ENCODE assay signal across 8 mouse cellular contexts in the genomic region with DNA sequence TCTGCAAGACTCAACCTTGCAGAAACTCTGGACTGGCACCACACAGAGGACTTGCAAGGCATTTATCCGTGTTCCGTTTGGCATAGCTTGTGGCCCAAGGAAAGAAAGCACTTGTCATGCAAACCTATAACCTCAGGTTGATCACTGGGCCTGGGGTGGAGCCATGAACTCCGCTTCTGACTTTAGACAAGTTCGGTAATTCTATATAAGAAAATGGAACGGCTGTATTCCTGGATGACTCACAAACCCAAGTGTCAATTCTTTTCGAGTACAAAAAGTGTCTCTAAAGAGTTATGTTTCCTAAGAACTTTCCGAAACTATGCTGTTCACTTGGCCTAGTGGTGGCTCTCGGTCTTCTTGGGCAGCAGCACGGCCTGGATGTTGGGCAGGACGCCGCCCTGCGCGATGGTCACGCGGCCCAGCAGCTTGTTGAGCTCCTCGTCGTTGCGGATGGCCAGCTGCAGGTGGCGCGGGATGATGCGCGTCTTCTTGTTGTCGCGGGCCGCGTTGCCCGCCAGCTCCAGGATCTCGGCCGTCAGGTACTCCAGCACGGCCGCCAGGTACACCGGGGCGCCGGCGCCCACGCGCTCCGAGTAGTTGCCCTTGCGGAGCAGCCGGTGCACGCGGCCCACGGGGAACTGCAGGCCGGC. TPM values are rescaled to one million over a fixed set of nuclear protein-coding genes. Genes with fewer than 3 reads are reported as not detected.
A peak's percentile ranks its signal among the peaks of the same experiment; 100 is the strongest.
DNase-seq lines count a peak whose midpoint lies in the region; ATAC-seq and TF ChIP-seq lines count a peak whose summit lies in the region.
"Not testable (repeated sequence)": the region's sequence is repeated elsewhere in the genome, so short reads cannot be mapped to it uniquely, and the experiment has no call there.

No protein-coding gene starts in this region.

- H3K4me1 ChIP-seq in ES-Bruce4 (ENCODE audit: control insufficient read depth, insufficient read depth, low read length); lung, postnatal 0 days (ENCODE audit: insufficient read depth, low read depth, low read length); olfactory bulb, adult 2 months (ENCODE audit: control insufficient read depth, insufficient read depth, low read length): not testable (repeated sequence)
- H3K4me1 ChIP-seq in forebrain, embryonic 14.5 days (ENCODE audit: control insufficient read depth, insufficient read depth, low read length) = peaks cover 22% of the 10 kb centered on the region
- peaks cover 22% of the 10 kb centered on the region for H3K4me1 ChIP-seq in hindbrain, embryonic 14.5 days (replicated peaks; ENCODE audit: control insufficient read depth, insufficient read depth, low read length)
- peaks cover 26% of the 10 kb centered on the region for H3K4me1 ChIP-seq in limb, embryonic 10.5 days

- peak overlapping the region; percentile 56 for H3K4me2 ChIP-seq in forebrain, embryonic 14.5 days (ENCODE audit: low read length)
- peak overlapping the region; percentile 69 for H3K4me2 ChIP-seq in hindbrain, embryonic 14.5 days (replicated peaks)
- peak overlapping the region; percentile 58 for H3K4me2 ChIP-seq in lung, postnatal 0 days (replicated peaks; ENCODE audit: low read depth, low read length)

- not testable (repeated sequence) for TF ChIP-seq EP300 in ES-Bruce4 (IDR thresholded peaks at IDR 0.05; ENCODE audit: insufficient read depth, low read depth, low read length); lung, postnatal 0 days (IDR thresholded peaks at IDR 0.05)

- TF ChIP-seq CTCF in ES-Bruce4 (IDR thresholded peaks at IDR 0.05; ENCODE audit: low read depth, low read length); lung, postnatal 0 days (IDR thresholded peaks at IDR 0.05); olfactory bulb, adult 2 months (IDR thresholded peaks at IDR 0.05; ENCODE audit: insufficient read depth, low read depth, low read length): not testable (repeated sequence)

- peak; percentile 8; the same call in 1 of the 2 replicates for ATAC-seq in forebrain, embryonic 14.5 days
- ATAC-seq in hindbrain, embryonic 14.5 days (ENCODE audit: low FRiP score) = not testable (repeated sequence)
- peak; percentile 27 for ATAC-seq in lung, postnatal 0 days

- peak; percentile 11 for DNase-seq in cerebellum, adult 9-11 months
- peak; percentile 28 for DNase-seq in forebrain, embryonic 14.5 days (ENCODE audit: low spot score)
- DNase-seq in hindbrain, embryonic 14.5 days (ENCODE audit: low spot score) = not testable (repeated sequence)
- peak; percentile 42 for DNase-seq in limb, embryonic 10.5 days (ENCODE audit: low spot score)
- peak; percentile 29 for DNase-seq in lung, postnatal 0 days (ENCODE audit: low spot score)
- DNase-seq in yolk sac, embryonic 10.5 days (ENCODE audit: low spot score) = peak; percentile 48

- H3K27me3 ChIP-seq in ES-Bruce4 (ENCODE audit: control insufficient read depth, insufficient read depth, low read length, poor library complexity, severe bottlenecking); forebrain, embryonic 14.5 days (replicated peaks; ENCODE audit: control insufficient read depth, insufficient read depth, low read length); hindbrain, embryonic 14.5 days (ENCODE audit: control insufficient read depth, insufficient read depth, low read length); limb, embryonic 10.5 days (ENCODE audit: low read depth, poor library complexity, severe bottlenecking); lung, postnatal 0 days (replicated peaks; ENCODE audit: insufficient read depth, low read length): not testable (repeated sequence)

- H3K36me3 ChIP-seq in ES-Bruce4 (ENCODE audit: control insufficient read depth, insufficient read depth, low read length, poor library complexity, severe bottlenecking); forebrain, embryonic 14.5 days (ENCODE audit: control insufficient read depth, insufficient read depth, low read length); hindbrain, embryonic 14.5 days (replicated peaks; ENCODE audit: control insufficient read depth, insufficient read depth); limb, embryonic 10.5 days; lung, postnatal 0 days (ENCODE audit: insufficient read depth, low read length): not testable (repeated sequence)

- WGBS in forebrain, embryonic 14.5 days = 2% methylated on average over 19 of the region's 44 CpGs
- WGBS in hindbrain, embryonic 14.5 days = 2% methylated on average over 18 of the region's 44 CpGs
- 3% methylated on average over 24 of the region's 44 CpGs for WGBS in limb, embryonic 10.5 days
- under 1% methylated on average over 19 of the region's 44 CpGs for WGBS in lung, postnatal 0 days
- WGBS in olfactory bulb, adult 2 months = 1% methylated on average over 28 of the region's 44 CpGs

- peak overlapping the region; percentile 72 for H3K9ac ChIP-seq in ES-Bruce4 (ENCODE audit: low read depth, poor library complexity, severe bottlenecking)
- peak overlapping the region; percentile 59 for H3K9ac ChIP-seq in forebrain, embryonic 14.5 days (ENCODE audit: low read length)
- peak overlapping the region; percentile 34; the same call in 1 of the 2 replicates for H3K9ac ChIP-seq in hindbrain, embryonic 14.5 days
- H3K9ac ChIP-seq in lung, postnatal 0 days (replicated peaks; ENCODE audit: low read depth) = not testable (repeated sequence)

- H3K27ac ChIP-seq in ES-Bruce4 (ENCODE audit: insufficient read depth, low read length) = peak overlapping the region; percentile 84
- H3K27ac ChIP-seq in forebrain, embryonic 14.5 days (ENCODE audit: low read depth, low read length) = peak overlapping the region; percentile 86
- H3K27ac ChIP-seq in hindbrain, embryonic 14.5 days = peak overlapping the region; percentile 65
- H3K27ac ChIP-seq in limb, embryonic 10.5 days = peak overlapping the region; percentile 94
- not testable (repeated sequence) for H3K27ac ChIP-seq in lung, postnatal 0 days (ENCODE audit: low read length); olfactory bulb, adult 2 months (ENCODE audit: insufficient read depth, low read depth, low read length)

- TF ChIP-seq POLR2A in ES-Bruce4 (IDR thresholded peaks at IDR 0.05; ENCODE audit: insufficient read depth, low read length); olfactory bulb, adult 2 months (IDR thresholded peaks at IDR 0.05; ENCODE audit: insufficient read depth, low read depth, low read length): not testable (repeated sequence)

- H3K4me3 ChIP-seq in ES-Bruce4 (ENCODE audit: low read depth, low read length) = peak overlapping the region; percentile 68
- H3K4me3 ChIP-seq in forebrain, embryonic 14.5 days (ENCODE audit: low read depth, low read length) = peak overlapping the region; percentile 32
- peak overlapping the region; percentile 34 for H3K4me3 ChIP-seq in hindbrain, embryonic 14.5 days (replicated peaks; ENCODE audit: low read length)
- H3K4me3 ChIP-seq in limb, embryonic 10.5 days = peak overlapping the region; percentile 50
- peak overlapping the region; percentile 29; the same call in 1 of the 2 replicates for H3K4me3 ChIP-seq in lung, postnatal 0 days (ENCODE audit: low read depth, low read length)
- peak overlapping the region; percentile 52 for H3K4me3 ChIP-seq in olfactory bulb, adult 2 months (ENCODE audit: insufficient read depth, low read depth, low read length)

- H3K9me3 ChIP-seq in ES-Bruce4 (replicated peaks; ENCODE audit: control insufficient read depth, insufficient read depth, low read length, poor library complexity, severe bottlenecking); forebrain, embryonic 14.5 days (replicated peaks; ENCODE audit: control insufficient read depth, low read length); hindbrain, embryonic 14.5 days (ENCODE audit: control insufficient read depth, low read length); limb, embryonic 10.5 days (replicated peaks); lung, postnatal 0 days (ENCODE audit: low read length): not testable (repeated sequence)

RNA-seq across cellular contexts. Expression of a gene that starts 0.6 kb away (rescaled TPM):
- 14.2 and 21.7 TPM in 2 replicates for polyA plus RNA-seq in ES-Bruce4 (2011; ENCODE audit: insufficient read depth, insufficient read length, low read depth, missing spikeins)
- 2.5 and 3.9 TPM in 2 replicates for polyA plus RNA-seq in forebrain, embryonic 14.5 days (2014; fragmentation: Nextera tagmentation; extraction: Ambion mirVana)
- polyA plus RNA-seq in hindbrain, embryonic 14.5 days (2014; fragmentation: Nextera tagmentation; extraction: Ambion mirVana) = 1.4 TPM in 2 replicates
- polyA plus RNA-seq in limb, embryonic 10.5 days (2016; fragmentation: Nextera tagmentation; extraction: Ambion mirVana) = 6.8 and 7.9 TPM in 2 replicates
- 0.66 and 0.67 TPM in 2 replicates for polyA plus RNA-seq in lung, postnatal 0 days (2015; fragmentation: Nextera tagmentation; extraction: Ambion mirVana)
- not detected in 2 replicates for polyA plus RNA-seq in olfactory bulb, adult 2 months (2012; ENCODE audit: insufficient read depth, insufficient read length, low replicate concordance, missing spikeins)

RNA-seq across cellular contexts. Expression of a gene that starts 3.8 kb away (rescaled TPM):
- 25.3 and 31.8 TPM in 2 replicates for polyA plus RNA-seq in ES-Bruce4 (2011; ENCODE audit: insufficient read depth, insufficient read length, low read depth, missing spikeins)
- 7.3 and 11.0 TPM in 2 replicates for polyA plus RNA-seq in forebrain, embryonic 14.5 days (2014; fragmentation: Nextera tagmentation; extraction: Ambion mirVana)
- 2.4 and 3.2 TPM in 2 replicates for polyA plus RNA-seq in hindbrain, embryonic 14.5 days (2014; fragmentation: Nextera tagmentation; extraction: Ambion mirVana)
- polyA plus RNA-seq in limb, embryonic 10.5 days (2016; fragmentation: Nextera tagmentation; extraction: Ambion mirVana) = 8.0 and 10.2 TPM in 2 replicates
- polyA plus RNA-seq in lung, postnatal 0 days (2015; fragmentation: Nextera tagmentation; extraction: Ambion mirVana) = 2.0 TPM in 1 of 2 replicates, not detected in the other
- polyA plus RNA-seq in olfactory bulb, adult 2 months (2012; ENCODE audit: insufficient read depth, insufficient read length, low replicate concordance, missing spikeins) = not detected in 2 replicates

RNA-seq across cellular contexts. Expression of a gene that starts 5.0 kb away (rescaled TPM):
- 3.6 TPM in 1 of 2 replicates, not detected in the other for polyA plus RNA-seq in ES-Bruce4 (2011; ENCODE audit: insufficient read depth, insufficient read length, low read depth, missing spikeins)
- 13.2 and 45.9 TPM in 2 replicates for polyA plus RNA-seq in forebrain, embryonic 14.5 days (2014; fragmentation: Nextera tagmentation; extraction: Ambion mirVana)
- polyA plus RNA-seq in hindbrain, embryonic 14.5 days (2014; fragmentation: Nextera tagmentation; extraction: Ambion mirVana) = 5.4 and 7.5 TPM in 2 replicates
- 19.5 and 28.4 TPM in 2 replicates for polyA plus RNA-seq in limb, embryonic 10.5 days (2016; fragmentation: Nextera tagmentation; extraction: Ambion mirVana)
- polyA plus RNA-seq in lung, postnatal 0 days (2015; fragmentation: Nextera tagmentation; extraction: Ambion mirVana) = 5.4 TPM in 1 of 2 replicates, not detected in the other
- polyA plus RNA-seq in olfactory bulb, adult 2 months (2012; ENCODE audit: insufficient read depth, insufficient read length, low replicate concordance, missing spikeins) = not detected in 2 replicates

RNA-seq across cellular contexts. Expression of a gene that starts 5.3 kb away (rescaled TPM):
- polyA plus RNA-seq in ES-Bruce4 (2011; ENCODE audit: insufficient read depth, insufficient read length, low read depth, missing spikeins) = 25.5 and 27.2 TPM in 2 replicates
- 3.7 and 4.2 TPM in 2 replicates for polyA plus RNA-seq in forebrain, embryonic 14.5 days (2014; fragmentation: Nextera tagmentation; extraction: Ambion mirVana)
- not detected in 2 replicates for polyA plus RNA-seq in hindbrain, embryonic 14.5 days (2014; fragmentation: Nextera tagmentation; extraction: Ambion mirVana)
- 1.7 and 2.0 TPM in 2 replicates for polyA plus RNA-seq in limb, embryonic 10.5 days (2016; fragmentation: Nextera tagmentation; extraction: Ambion mirVana)
- polyA plus RNA-seq in lung, postnatal 0 days (2015; fragmentation: Nextera tagmentation; extraction: Ambion mirVana) = not detected in 2 replicates
- polyA plus RNA-seq in olfactory bulb, adult 2 months (2012; ENCODE audit: insufficient read depth, insufficient read length, low replicate concordance, missing spikeins) = not detected in 2 replicates

RNA-seq across cellular contexts. Expression of a gene that starts 13.6 kb away (rescaled TPM):
- 8.2 and 13.4 TPM in 2 replicates for polyA plus RNA-seq in ES-Bruce4 (2011; ENCODE audit: insufficient read depth, insufficient read length, low read depth, missing spikeins)
- 1.7 TPM in 2 replicates for polyA plus RNA-seq in forebrain, embryonic 14.5 days (2014; fragmentation: Nextera tagmentation; extraction: Ambion mirVana)
- polyA plus RNA-seq in hindbrain, embryonic 14.5 days (2014; fragmentation: Nextera tagmentation; extraction: Ambion mirVana) = 0.33 and 0.64 TPM in 2 replicates
- polyA plus RNA-seq in limb, embryonic 10.5 days (2016; fragmentation: Nextera tagmentation; extraction: Ambion mirVana) = 0.92 and 1.6 TPM in 2 replicates
- polyA plus RNA-seq in lung, postnatal 0 days (2015; fragmentation: Nextera tagmentation; extraction: Ambion mirVana) = not detected in 2 replicates
- not detected in 2 replicates for polyA plus RNA-seq in olfactory bulb, adult 2 months (2012; ENCODE audit: insufficient read depth, insufficient read length, low replicate concordance, missing spikeins)
